Mouse (Mus musculus): ENCODE measurements around the gene Aipl1. TPM values are rescaled to one million over a fixed set of nuclear protein-coding genes. Genes with fewer than 3 reads are reported as not detected.

Gene Aipl1
- total RNA-seq, 2 experiments from 2014 or later: not detected

DNA sequence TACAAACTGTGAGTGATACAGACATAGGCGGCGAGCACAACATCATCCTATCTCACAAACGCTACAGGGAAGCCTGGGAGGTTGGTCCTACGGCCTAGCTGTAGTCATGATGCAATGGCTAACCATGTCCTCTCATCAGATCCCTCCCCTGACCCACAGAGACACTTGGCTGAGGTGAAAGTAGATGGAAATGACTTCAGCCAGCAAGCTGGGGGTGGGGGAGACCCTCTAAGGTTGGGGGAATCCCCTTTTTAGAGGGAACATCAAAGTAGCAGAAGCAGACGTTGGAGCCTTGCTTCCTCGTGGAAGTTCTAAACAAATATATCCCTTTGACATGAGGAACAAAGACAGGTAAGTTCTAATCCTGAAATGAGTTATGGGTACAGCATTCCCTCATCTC is 27.1 kb upstream of the Aipl1 start:
- no peak for TF ChIP-seq CTCF (conservative IDR thresholded peaks at IDR 0.05)
- no peak for DNase-seq (ENCODE audit: low spot score in 2 of 2)
- no peak overlapping the region for H3K27ac ChIP-seq
- H3K4me3 ChIP-seq: no peak overlapping the region

DNA sequence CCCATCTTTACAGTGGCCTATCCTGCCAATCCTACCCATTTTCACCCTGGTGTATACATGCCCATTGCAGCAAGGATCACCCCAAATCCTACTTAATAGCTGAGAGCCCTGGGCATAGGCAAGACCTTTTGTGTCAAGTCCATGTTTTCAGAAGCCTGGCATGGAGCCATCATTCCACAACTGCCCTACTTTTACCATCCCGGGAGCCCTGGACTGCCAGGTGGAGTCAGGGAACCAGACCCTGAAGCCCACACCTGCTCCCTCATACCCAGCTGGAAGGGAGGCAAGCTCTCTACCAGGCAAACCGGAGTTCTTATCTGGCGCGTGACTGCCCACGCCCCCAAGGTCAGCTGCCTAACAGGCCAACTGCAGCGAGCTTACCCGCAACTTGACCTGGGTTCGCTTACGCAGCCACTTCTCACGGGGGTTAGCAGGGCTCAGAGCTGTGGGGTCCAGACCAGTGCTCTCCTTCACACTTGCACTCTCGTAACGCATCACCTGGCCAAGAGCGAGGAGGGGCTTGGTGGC is 23.8 kb upstream of the Aipl1 start:
- no peak for DNase-seq (ENCODE audit: low spot score in 2 of 2)
- TF ChIP-seq CTCF (conservative IDR thresholded peaks at IDR 0.05): no peak
- H3K27ac ChIP-seq: no peak overlapping the region
- no peak overlapping the region for H3K4me3 ChIP-seq

DNA sequence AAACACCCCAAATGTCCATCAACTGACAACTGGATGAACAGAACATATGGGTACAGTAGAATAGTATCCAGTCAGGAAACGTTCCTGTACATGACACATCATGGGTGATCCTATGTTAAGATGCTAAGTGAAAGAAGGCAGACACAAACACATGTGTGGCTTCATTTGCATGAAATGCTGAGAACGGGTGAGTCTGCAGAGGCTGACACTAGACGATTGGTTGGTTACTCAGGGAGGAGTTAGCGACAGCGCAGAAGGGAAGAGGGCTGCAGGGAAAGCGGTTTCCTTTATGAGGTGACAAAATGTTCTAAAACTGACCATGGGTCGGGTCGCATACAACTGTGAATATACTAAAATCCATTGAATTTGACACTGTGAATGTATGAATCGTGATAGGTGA is 23.1 kb upstream of the Aipl1 start:
- no peak overlapping the region for H3K4me3 ChIP-seq
- DNase-seq (ENCODE audit: low spot score in 2 of 2): no peak
- TF ChIP-seq CTCF (conservative IDR thresholded peaks at IDR 0.05): no peak
- no peak overlapping the region for H3K27ac ChIP-seq

DNA sequence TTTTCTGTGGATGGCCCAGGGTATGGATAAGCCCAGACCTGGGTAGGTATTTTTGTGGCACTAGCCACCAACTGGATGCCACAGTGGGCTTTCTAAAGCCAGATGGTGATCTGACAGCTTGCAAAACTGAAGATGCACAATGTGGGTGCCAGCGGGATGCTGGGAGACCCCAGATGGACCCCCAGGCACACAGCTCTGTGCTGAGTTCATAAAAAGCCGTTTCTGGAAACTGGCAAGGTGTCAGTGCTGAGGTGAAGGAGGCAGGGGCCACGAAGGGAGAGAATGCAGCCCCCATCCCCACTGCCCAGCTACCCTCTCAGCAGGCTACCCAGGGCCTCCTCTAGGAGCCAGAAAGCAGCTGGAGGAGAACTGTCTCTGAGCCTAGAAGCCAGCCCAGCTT is 19.9 kb upstream of the Aipl1 start:
- no peak for TF ChIP-seq CTCF (conservative IDR thresholded peaks at IDR 0.05)
- H3K4me3 ChIP-seq: no peak overlapping the region
- no peak for DNase-seq (ENCODE audit: low spot score in 2 of 2)
- H3K27ac ChIP-seq: no peak overlapping the region

DNA sequence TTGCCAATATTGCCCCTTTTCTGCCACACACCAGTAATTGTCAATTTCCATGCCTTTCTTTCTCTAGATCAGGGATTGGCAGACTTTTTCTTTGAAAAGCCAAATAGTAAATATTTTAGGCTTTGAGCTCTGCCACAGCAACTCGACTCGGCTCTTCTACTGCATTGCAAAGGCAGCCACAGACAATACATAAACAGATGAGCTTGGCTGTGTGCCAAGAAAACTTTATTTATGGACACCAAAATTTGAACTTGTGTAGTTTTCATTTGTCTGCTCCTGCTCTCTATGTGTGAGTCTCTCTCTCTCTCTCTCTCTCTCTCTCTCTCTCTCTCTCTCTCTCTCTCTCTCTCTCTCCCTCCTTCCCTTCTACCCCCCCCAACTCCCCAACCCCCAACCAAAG is 17.9 kb upstream of the Aipl1 start:
- Histone ChIP-seq H3K27ac (no peak overlapping the region), H3K4me3 (no peak overlapping the region)
- no peak for DNase-seq (ENCODE audit: low spot score in 2 of 2)
- no peak for TF ChIP-seq CTCF (conservative IDR thresholded peaks at IDR 0.05)

DNA sequence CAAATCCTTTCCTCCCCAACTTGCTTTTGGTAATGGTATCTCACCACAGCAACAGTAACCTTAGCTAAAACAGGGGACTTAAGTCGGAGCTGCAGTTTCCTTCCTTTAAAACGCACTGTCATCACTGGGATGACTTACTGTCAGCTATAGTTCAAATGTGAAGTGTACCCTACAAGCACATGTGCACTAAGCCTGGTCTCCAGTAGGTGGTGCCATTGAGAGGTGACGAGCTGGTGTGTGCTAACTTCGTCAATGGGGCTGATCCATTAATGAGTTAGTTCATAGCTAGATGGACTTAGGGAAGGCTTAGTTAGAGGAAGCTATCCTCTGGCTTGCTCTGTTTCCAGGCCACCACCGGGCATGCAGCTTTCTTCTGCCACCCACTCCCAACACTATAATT is 15.3 kb upstream of the Aipl1 start:
- TF ChIP-seq CTCF (conservative IDR thresholded peaks at IDR 0.05): peak; percentile 94
- Histone ChIP-seq H3K27ac (no peak overlapping the region), H3K4me3 (no peak overlapping the region)
- peak; percentile 74 to 84 for DNase-seq (ENCODE audit: low spot score in 2 of 2)

DNA sequence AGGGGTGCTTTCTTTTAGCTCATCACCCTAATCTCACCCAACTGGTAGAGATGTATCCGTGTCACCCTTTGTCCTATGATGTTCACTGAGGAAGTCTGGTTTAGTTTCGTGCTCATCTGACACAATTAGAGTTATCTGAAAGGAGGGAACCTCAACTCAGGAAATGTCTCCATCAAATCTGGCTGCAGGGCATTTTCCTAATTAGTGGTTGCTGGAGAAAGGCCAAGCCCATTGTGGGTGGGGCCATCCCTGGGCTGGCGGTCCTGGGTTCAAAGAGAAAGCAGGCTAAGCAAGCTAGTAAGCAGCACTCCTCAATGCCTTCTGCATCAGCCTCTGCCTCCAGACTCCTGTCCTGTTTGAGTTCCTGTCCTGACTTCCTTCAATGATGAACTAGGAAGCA is 14.9 kb upstream of the Aipl1 start:
- no peak for DNase-seq (ENCODE audit: low spot score in 2 of 2)
- Histone ChIP-seq H3K27ac (no peak overlapping the region), H3K4me3 (no peak overlapping the region)
- TF ChIP-seq CTCF (conservative IDR thresholded peaks at IDR 0.05): no peak

DNA sequence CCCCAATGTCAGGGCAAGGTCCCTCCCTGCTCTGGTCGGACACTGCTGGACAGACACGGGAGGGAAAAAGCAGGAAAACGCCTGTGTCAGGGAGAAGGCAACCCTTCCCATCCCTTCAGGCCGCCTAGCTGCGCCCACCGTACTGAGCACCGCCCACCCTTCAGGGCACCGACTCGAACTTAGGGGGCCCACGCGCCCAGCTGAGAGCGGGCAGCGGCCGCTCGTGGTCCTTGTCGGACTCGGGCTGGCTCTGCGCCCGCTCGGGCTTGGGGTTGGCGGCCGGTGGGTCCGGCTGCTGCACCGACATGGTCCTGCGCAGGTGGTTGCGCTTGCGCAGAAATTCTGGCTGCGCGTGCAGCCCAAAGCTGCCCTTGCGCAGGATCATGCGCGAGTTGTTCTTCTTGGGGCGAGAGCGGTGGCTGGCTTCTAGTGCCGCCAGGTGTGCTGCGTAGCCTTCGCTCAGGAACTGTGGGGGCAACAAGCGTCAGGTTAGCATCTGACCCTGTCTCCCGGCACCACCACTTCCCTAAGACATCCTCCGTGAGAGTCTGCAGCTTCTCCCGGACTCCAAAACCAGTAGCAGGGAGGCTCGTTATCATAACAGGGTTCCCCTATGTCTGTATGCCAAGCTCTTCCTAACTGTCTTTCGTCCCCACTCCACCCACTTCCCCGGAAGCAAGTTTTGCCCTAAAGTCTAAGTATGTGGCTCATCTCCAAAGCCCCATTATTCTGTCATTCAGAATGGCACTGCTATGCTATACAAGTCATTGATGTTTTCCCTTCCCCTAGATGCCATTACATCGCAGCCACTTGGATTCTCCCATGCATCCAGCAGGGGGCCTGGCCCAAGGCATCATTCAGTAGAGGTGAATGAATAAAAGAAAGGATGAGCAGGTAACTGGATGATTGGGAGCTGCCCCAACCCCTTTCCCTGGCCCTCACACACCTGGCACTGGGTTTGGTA is 13.9 kb upstream of the Aipl1 start:
- Histone ChIP-seq H3K27ac (peak overlapping the region; percentile 93), H3K4me3 (peak overlapping the region; percentile 72)
- TF ChIP-seq CTCF (conservative IDR thresholded peaks at IDR 0.05): peak; percentile 76
- DNase-seq (ENCODE audit: low spot score in 2 of 2): peak; percentile 35 to 68

DNA sequence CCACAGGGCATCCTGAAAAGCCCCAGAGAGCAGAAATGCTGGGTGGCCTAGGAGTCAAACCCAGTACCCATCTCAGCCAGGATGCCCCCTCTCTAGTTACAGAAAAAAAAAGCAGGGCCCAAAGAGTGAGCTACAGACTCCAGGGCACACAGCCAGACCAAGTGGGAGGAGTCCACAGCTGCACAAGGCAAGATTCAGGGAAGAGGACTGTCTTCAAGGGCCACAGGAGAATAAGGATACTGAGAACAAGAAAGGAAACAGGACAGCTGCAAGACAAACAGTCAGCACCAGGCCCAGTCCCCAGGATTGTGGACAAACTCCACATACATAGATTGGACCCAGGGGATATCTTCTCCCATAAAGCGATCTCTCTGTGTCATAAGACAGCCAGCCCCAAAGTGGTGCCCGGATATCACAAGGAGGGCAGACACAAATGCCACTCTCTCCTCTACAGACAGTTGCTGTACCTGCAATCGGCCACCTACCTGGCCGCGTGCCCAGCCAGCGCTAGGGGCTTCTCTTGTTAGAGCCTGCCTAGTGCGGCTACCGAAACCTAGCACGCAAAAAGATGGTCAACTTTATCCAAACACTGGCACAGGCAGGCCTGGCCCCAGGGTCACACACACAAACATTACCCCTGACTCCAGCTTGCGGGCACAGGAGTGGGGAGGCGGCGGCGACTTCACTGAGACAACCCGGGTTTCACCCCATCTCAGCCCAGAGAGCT is 13.0 kb upstream of the Aipl1 start:
- peak overlapping the region; percentile 93 for H3K27ac ChIP-seq
- DNase-seq (ENCODE audit: low spot score in 2 of 2): no peak
- H3K4me3 ChIP-seq: peak overlapping the region; percentile 72
- no peak for TF ChIP-seq CTCF (conservative IDR thresholded peaks at IDR 0.05)

DNA sequence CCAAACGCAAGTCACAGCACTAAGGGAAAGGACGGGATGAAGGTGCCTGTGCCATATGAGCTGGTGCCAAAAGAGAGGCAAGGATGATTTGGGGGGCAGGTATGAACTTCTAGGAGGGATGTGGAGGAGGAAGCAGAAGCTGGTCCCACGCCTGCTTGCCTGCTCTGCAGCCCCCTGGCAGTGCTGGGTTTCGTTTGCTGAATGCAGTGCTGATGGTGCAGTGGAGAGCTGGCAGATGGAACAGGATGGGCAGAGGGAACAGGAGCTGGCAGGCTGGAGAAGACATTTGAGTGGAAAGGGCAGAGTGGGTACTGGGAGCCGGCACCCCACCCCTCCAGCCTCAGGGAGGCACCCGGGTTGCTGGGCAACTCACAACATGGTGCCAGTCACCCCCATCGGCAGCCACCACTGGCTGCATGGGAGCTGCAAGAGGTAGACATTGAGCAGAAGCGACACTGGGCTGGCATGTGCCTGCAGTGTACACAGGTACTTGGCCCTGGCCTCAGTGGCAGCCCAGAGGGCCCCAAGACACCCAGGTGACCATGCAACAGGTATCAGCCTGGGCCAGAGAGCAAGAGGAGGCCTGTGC is 12.0 kb upstream of the Aipl1 start:
- no peak overlapping the region for H3K27ac ChIP-seq
- TF ChIP-seq CTCF (conservative IDR thresholded peaks at IDR 0.05): no peak
- no peak overlapping the region for H3K4me3 ChIP-seq
- DNase-seq (ENCODE audit: low spot score in 2 of 2): no peak

DNA sequence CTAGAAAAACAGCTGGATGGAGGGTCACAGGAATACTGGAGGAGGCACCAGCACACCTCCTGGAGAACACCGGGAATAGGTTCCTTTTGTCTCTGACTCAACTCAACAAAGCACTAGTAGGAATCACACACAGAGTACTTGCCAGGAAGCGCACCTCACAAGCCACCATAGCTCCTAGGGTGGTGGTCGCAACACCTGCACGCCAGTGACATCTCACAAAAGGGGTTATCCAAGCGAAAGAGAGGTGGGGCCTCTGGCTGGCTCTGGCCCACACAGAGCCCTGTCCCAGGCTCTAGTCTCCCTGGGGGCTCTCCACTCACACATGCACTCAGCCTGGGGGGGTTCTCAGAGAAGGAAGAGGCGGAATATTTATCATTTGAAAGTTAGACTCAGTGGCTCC is 11.4 kb upstream of the Aipl1 start:
- no peak for TF ChIP-seq CTCF (conservative IDR thresholded peaks at IDR 0.05)
- Histone ChIP-seq H3K4me3 (no peak overlapping the region), H3K27ac (no peak overlapping the region)
- DNase-seq (ENCODE audit: low spot score in 2 of 2): no peak

DNA sequence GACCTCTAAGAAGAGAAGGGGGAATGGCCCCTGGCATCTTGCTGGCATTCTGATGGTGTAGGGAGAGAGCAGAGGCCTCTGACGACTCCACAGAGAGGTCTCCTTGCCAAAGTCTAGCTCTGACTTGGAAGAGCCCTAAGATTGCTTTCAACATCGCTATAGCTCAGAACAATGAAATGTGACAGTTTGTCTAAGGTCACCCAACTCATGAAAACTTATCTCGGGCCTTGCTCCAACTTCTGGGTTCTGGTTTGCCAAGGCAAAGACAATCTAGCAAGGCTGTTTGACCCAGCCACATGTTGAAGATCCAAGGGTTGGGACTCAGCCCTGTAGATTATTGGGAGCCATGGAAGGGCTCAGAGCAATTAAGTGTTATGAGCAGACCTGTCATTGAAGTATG is 6.9 kb upstream of the Aipl1 start:
- DNase-seq (ENCODE audit: low spot score in 2 of 2): no peak
- no peak for TF ChIP-seq CTCF (conservative IDR thresholded peaks at IDR 0.05)

DNA sequence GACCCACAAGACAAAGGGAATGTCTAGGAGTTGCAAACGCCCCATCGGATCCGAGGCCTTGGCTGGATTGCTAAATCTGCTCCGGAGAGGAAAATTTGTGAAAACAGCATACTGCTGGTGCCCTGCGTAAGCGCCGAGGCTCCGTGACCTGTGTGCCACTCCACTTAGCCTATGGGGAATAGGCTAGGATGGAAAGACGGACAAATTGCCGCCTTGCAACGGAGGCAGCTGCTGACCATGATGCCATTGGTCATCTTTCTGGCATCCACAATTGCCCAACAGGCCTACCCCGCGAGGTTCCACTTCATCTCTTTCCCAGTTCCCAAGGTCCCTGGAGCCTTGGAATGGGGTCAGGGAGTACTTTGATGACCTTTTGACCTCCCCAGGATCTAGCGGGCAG is 5.3 kb upstream of the Aipl1 start:
- Histone ChIP-seq H3K4me3 (peak overlapping the region; percentile 76), H3K27ac (no peak overlapping the region)
- no peak for TF ChIP-seq CTCF (conservative IDR thresholded peaks at IDR 0.05)
- DNase-seq (ENCODE audit: low spot score in 2 of 2): no peak

More for the DNA sequence above, 6.9 kb upstream of the Aipl1 start:
- no peak overlapping the region for H3K27ac ChIP-seq
- H3K4me3 ChIP-seq: no peak overlapping the region
